Mouse (Mus musculus) frontal cortex, postnatal 10 days (tissue): ENCODE results near the gene Olfr1053.
"Not testable (repeated sequence)": the region's sequence is repeated elsewhere in the genome, so short reads cannot be mapped to it uniquely, and the experiment has no call there.

Experiments
- DNase-seq, 2 experiments: peaks; one replicate each; pipeline ENCODE4 v3.0.0; 2022; ENCODE audit warnings: low spot score in 2 of 2, mixed read lengths in 1 of 2

Gene Olfr1053

DNA sequence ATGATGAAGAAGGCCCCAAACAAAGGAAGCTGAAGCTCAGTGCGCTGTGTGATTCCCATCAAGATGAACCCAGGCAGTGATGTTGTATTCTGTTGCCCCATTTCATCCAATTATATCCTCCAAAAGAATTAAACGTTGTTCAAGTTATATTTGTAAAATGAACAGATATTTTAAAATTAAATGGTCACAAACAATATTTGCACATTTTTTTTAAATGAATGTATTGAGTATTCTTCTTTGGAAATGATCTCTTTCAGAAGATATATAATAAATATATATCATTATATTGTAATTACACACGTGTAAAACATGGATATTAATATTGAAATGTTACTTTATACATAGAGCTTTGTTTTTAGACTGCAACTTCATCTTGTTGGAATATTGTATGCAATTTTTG lies at the start of gene Olfr1053:
Gene Olfr1053, minus strand, starts transcription at position 101 of the 400 bp plus-strand sequence.
- DNase-seq: no peak

GRCm38 (mm10) chr2:86362369-86362768 lies 47.3 kb upstream of the Olfr1053 start, which contains the start of gene Olfr1056:
TSS of gene Olfr1056 (minus strand) at chr2:86362469.
- DNase-seq: no peak

DNA sequence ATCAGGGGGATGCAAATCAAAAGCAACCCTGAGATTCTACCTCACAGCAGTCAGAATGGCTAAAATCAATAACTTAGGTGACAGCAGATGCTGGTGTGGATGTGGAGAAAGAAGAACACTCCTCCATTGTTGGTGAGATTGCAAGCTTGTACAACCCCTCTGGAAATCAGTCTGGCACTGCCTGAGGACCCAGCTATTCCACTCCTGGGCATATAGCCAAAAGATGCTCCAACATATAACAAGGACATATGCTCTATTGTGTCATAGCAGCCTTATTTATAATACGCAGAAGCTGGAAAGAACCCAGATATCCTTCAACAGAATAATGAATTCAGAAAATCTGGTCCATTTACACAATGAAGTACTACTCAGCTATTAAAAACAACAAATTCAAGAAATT lies 36.7 kb upstream of the Olfr1053 start:
- DNase-seq: not testable (repeated sequence)

- no peak for DNase-seq
Measured at GRCm38 (mm10) chr2:86350184-86350583, 35.1 kb upstream of the Olfr1053 start, which contains the start of gene Olfr1055. TSS of gene Olfr1055 (minus strand) at chr2:86350284.

- no peak for DNase-seq
Measured at GRCm38 (mm10) chr2:86335333-86335732, 20.2 kb upstream of the Olfr1053 start, which contains the start of gene Olfr1054. TSS of gene Olfr1054 (minus strand) at chr2:86335433.

- no peak for DNase-seq
Measured at GRCm38 (mm10) chr2:86292155-86292554, 22.9 kb downstream of the Olfr1053 start, which contains the start of gene Olfr1052. TSS of gene Olfr1052 (plus strand) at chr2:86292455.

- DNase-seq: not testable (repeated sequence)
Measured at GRCm38 (mm10) chr2:86278988-86279387, 36.1 kb downstream of the Olfr1053 start, which contains the start of gene Olfr1051. TSS of gene Olfr1051 (minus strand) at chr2:86279088.
